Mouse (Mus musculus) E14TG2a.4 (cell line): ENCODE measurements around the gene Pim3.

ENCODE experiments used
- H3K27me3 ChIP-seq: 2 replicates; pipeline ENCODE4 v1.6.1; 2014; ENCODE audit warnings: low read length, control low read depth; ENCODE audit not compliant: insufficient read depth
- H3K36me3 ChIP-seq: 2 replicates; pipeline ENCODE4 v1.6.1; 2014; ENCODE audit warnings: low read length, control low read depth; ENCODE audit not compliant: insufficient read depth
- H3K4me1 ChIP-seq: replicated peaks from 2 replicates; pipeline ENCODE4 v1.6.1; 2014; ENCODE audit warnings: low read depth, low read length, control low read depth
- H3K4me3 ChIP-seq: replicated peaks from 2 replicates; pipeline ENCODE4 v1.5.1; 2014; ENCODE audit warnings: mild to moderate bottlenecking, low read length
- H3K9me3 ChIP-seq: 2 replicates; pipeline ENCODE4 v1.6.1; 2014; ENCODE audit warnings: low read length, control low read depth
- CTCF ChIP-seq: conservative IDR thresholded peaks from 2 replicates; pipeline ENCODE4 v1.5.1; 2014; ENCODE audit warnings: low read length
- NANOG ChIP-seq: IDR thresholded peaks from 2 replicates; pipeline ENCODE4 v1.6.1; 2014; ENCODE audit warnings: borderline replicate concordance, low read length, mixed read lengths
- POU5F1 ChIP-seq: IDR thresholded peaks from 2 replicates; pipeline ENCODE4 v1.6.1; 2014; ENCODE audit warnings: low read length, borderline replicate concordance

Gene Pim3

GRCm38 (mm10) chr15:88853106-88853505 lies 8.9 kb upstream of the Pim3 start:
- peak overlapping the region; percentile 13; the same call in 1 of the 2 replicates for H3K4me3 ChIP-seq

GRCm38 (mm10) chr15:88854119-88854968 lies 7.6 kb upstream of the Pim3 start:
- TF ChIP-seq NANOG, result no peak
- TF ChIP-seq CTCF, result no peak
- no peak for TF ChIP-seq POU5F1
- no peaks in the 10 kb centered on the region for H3K36me3 ChIP-seq
- H3K4me1 ChIP-seq, result peaks cover 90% of the 10 kb centered on the region
- H3K9me3 ChIP-seq, result no peaks in the 10 kb centered on the region
- H3K4me3 ChIP-seq, result peak overlapping the region; percentile 60
- no peaks in the 10 kb centered on the region for H3K27me3 ChIP-seq

More at GRCm38 (mm10) chr15:88853106-88853505, 8.9 kb upstream of the Pim3 start:
- H3K36me3 ChIP-seq, result no peaks in the 10 kb centered on the region
- H3K27me3 ChIP-seq, result no peaks in the 10 kb centered on the region
- TF ChIP-seq CTCF, result no peak
- no peak for TF ChIP-seq NANOG
- no peak for TF ChIP-seq POU5F1
- H3K4me1 ChIP-seq, result peaks cover 79% of the 10 kb centered on the region
- no peaks in the 10 kb centered on the region for H3K9me3 ChIP-seq

GRCm38 (mm10) chr15:88854969-88855830 lies 6.8 kb upstream of the Pim3 start:
- Histone ChIP-seq H3K4me1 (peaks cover 95% of the 10 kb centered on the region), H3K4me3 (peak overlapping the region; percentile 60), H3K27me3 (no peaks in the 10 kb centered on the region), H3K9me3 (no peaks in the 10 kb centered on the region), H3K36me3 (no peaks in the 10 kb centered on the region)
- TF ChIP-seq CTCF (no peak), POU5F1 (no peak), NANOG (no peak)

GRCm38 (mm10) chr15:88855896-88856417 lies 6.0 kb upstream of the Pim3 start:
- no peak for TF ChIP-seq CTCF
- no peak for TF ChIP-seq POU5F1
- TF ChIP-seq NANOG, result no peak

GRCm38 (mm10) chr15:88856613-88857012 lies 5.4 kb upstream of the Pim3 start:
- no peaks in the 10 kb centered on the region for H3K36me3 ChIP-seq
- no peaks in the 10 kb centered on the region for H3K27me3 ChIP-seq
- no peaks in the 10 kb centered on the region for H3K9me3 ChIP-seq
- no peak overlapping the region for H3K4me3 ChIP-seq
- peaks cover 96% of the 10 kb centered on the region for H3K4me1 ChIP-seq
- TF ChIP-seq CTCF, result no peak
- TF ChIP-seq POU5F1, result no peak
- no peak for TF ChIP-seq NANOG

More at GRCm38 (mm10) chr15:88855896-88856417, 6.0 kb upstream of the Pim3 start:
- Histone ChIP-seq H3K4me3 (peak overlapping the region; percentile 60), H3K4me1 (peaks cover 95% of the 10 kb centered on the region), H3K9me3 (no peaks in the 10 kb centered on the region), H3K27me3 (no peaks in the 10 kb centered on the region), H3K36me3 (no peaks in the 10 kb centered on the region)

- TF ChIP-seq CTCF (no peak), NANOG (no peak), POU5F1 (no peak)
- H3K4me3 ChIP-seq, result no peak overlapping the region
Measured at GRCm38 (mm10) chr15:88857361-88857760, 4.6 kb upstream of the Pim3 start.

GRCm38 (mm10) chr15:88858141-88858541 lies 3.8 kb upstream of the Pim3 start:
- no peak overlapping the region for H3K4me3 ChIP-seq
- peaks cover under 1% of the 10 kb centered on the region; the same call in 1 of the 2 replicates for H3K36me3 ChIP-seq
- no peak for TF ChIP-seq CTCF
- no peak for TF ChIP-seq POU5F1
- no peak for TF ChIP-seq NANOG
- H3K9me3 ChIP-seq, result no peaks in the 10 kb centered on the region
- peaks cover 81% of the 10 kb centered on the region for H3K4me1 ChIP-seq
- no peaks in the 10 kb centered on the region for H3K27me3 ChIP-seq

More at GRCm38 (mm10) chr15:88857361-88857760, 4.6 kb upstream of the Pim3 start:
- Histone ChIP-seq H3K4me1 (peaks cover 89% of the 10 kb centered on the region), H3K27me3 (no peaks in the 10 kb centered on the region), H3K9me3 (no peaks in the 10 kb centered on the region), H3K36me3 (no peaks in the 10 kb centered on the region)

- H3K9me3 ChIP-seq, result no peaks in the 10 kb centered on the region
- TF ChIP-seq CTCF (no peak), POU5F1 (no peak), NANOG (no peak)
- peaks cover 76% of the 10 kb centered on the region for H3K4me1 ChIP-seq
- peaks cover 3% of the 10 kb centered on the region; the same call in 1 of the 2 replicates for H3K36me3 ChIP-seq
- H3K4me3 ChIP-seq, result no peak overlapping the region
- no peaks in the 10 kb centered on the region for H3K27me3 ChIP-seq
Measured at GRCm38 (mm10) chr15:88858707-88859106, 3.3 kb upstream of the Pim3 start.
